Mouse (Mus musculus) layer of hippocampus, adult 6 months (tissue): ENCODE data around the gene Zbtb41. TPM values are rescaled to one million over a fixed set of nuclear protein-coding genes. Genes with fewer than 3 reads are reported as not detected.

Experiments used
- long read RNA-seq, 2 experiments: library from polyadenylated mRNA; unstranded; transcript quantifications; one replicate each; pipeline ENCODE4 v2.0.0; 2019 to 2020
- polyA plus RNA-seq: library from polyadenylated mRNA; unstranded; fragments of <200 nt; fragmentation: Nextera tagmentation; gene quantifications from 2 replicates; pipeline ENCODE4 v1.2.3, GENCODE M21; 2021

Zbtb41 gene
- 9.8 and 10.2 TPM in 2 replicates for polyA plus RNA-seq
- long read RNA-seq, experiment 1, partial matches to known transcripts: 2 of 5 reads
- long read RNA-seq, experiment 1, other reads (novel, unspliced or antisense): 3 of 5 reads
- long read RNA-seq, experiment 2, full-length matches to known transcripts: 1 of 25 reads
- long read RNA-seq, experiment 2, partial matches to known transcripts: 3 of 25 reads
- long read RNA-seq, experiment 2, other reads (novel, unspliced or antisense): 21 of 25 reads

DNA sequence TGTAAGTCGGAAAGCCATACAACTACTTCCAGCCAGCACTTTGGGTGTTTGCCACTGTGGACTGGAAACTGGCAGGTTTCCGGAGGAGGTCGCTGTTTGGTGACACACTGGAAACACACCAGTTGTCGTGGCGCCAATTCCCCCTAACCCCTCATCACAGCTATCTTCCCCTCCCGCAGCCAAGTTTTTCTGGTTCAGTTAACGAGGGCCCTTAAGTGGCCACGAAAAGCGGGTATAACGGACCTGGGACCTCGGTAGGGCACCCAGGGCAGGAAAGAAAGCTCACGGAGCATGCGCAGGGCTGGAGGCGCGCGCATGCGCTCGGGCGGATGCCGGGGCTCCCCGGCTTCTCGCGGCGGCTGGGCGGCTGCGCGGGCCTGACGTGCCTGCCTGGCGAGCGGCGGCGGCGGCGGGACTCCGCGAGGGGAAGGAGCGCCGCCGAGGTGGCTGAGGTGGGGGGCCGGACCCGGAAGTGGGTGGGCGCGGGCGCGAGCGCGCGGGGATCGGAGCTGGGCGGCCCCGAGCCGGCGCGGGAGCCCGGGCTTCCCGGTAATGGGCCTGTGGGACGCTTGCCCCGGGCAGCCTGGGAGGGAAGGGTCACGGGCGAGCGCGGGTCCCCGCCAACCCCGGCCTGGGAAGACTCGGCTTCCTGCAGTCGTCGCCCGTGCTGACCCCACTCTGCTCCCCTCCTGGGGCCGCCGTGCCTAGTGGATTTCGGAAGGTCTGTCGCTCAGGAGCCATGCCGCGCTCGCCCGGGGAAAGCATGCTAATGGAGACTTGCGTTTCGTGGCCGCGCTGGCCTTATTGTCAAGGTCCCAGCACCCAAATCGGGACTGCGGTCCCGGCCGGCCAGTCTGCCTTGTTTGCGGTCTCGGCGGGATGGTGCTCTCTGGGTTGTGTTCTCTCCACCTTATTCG lies at the start of gene Zbtb41:
Zbtb41 (plus strand) TSS at position 414 of the 917 bp plus-strand sequence.

DNA sequence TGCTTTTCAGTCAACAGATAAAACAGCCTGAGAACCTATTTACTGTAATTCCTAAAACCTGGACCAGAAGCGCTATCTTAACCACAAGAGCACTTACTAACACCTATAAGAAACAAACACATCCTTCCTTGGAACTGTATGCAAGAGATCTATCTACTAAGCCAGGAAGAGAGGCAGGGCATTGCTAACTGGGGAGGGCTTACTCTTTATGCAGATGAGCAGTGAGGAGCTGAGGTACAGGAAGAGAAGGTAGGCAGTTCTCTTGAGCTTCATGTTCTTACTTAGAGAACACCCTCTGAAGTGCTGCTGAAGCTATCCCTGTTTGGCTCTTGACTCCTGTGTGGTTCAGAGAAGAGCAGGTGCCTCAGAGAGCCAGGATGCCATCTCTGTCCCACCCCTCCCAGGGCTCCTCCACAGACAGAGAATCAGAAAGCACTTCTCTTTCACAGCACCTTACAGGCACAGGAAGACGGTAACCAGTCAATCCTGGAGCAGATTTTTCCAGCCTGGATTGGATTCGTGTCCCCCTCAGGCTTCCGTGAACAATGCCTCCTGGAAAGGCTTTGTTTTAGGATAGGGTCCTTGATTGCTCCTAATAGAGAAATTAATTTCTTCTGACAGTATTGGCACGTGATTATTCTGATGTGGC lies 45.3 kb upstream of the Zbtb41 start, which contains the start of gene Crb1:
Crb1 (minus strand) TSS at position 463 of the 649 bp plus-strand sequence.

DNA sequence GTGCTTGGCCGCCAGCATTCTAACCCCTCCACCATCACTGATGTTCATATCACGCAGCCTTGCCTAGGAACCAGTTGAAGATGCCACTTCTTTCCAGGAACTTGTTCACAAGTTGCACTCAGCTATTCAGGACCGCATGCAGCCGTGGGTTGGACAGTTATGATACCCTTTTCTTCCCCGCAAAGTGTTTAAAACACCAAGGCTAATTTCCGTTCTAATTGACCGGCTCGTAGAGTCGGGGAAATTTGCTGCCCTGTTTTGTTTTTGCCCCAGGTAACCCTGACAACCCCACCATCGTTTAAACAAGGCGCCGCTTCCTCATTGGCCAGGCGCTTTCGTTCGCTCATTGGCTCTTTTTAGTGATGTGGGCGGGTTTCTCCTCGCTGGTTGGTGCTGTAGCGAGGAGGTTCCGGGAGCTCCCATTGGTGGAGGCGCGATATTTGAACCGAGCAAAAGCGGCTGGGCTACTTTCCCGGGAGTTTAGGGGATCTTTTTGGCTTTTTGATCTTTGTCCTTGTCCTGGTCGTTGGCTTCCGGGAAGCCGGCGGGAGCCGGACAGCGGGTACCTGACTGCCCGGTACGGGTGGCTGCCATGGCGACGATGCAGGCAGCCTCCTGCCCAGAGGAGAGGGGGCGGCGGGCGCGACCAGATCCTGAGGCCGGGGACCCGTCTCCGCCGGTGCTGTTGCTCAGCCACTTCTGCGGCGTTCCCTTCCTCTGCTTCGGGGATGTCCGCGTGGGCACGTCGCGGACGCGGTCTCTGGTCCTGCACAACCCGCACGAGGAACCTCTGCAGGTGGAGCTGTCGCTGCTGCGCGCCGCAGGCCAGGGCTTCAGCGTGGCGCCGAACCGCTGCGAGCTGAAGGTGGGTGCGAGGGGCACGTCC lies 32.5 kb downstream of the Zbtb41 start, which contains the start of gene Aspm:
Aspm (plus strand) TSS at position 433 of the 886 bp plus-strand sequence.

DNA sequence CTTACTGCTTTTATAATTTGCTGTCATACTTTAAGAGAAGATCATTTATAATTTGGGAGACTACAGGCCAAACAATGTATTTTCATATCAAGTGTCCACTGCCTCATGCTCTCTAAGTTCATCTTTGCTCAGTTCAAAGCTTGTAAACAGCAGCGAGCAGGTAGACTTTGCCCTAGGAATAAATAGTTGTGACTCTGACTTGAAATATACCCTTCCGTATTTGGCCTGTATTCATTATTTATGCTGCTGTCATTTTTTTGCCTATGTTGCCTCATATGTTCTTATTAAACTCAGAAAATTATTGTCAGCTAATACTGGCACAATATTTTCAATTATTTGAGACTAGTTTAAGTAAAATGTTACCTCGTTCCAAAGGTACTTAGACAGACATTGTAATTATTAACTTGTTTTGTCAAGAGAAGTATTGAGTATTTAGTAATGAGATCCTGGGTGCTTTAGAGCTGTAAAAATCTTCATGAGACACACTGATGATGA lies 79.2 kb downstream of the Zbtb41 start, which contains the start of gene F13b:
F13b (plus strand) TSS at position 445 of the 495 bp plus-strand sequence.

Other genes with a start within 250 kb of the Zbtb41 start
- gene Crb1, start 45.2 kb upstream of the Zbtb41 start, polyA plus RNA-seq: 0.38 and 0.53 TPM in 2 replicates
- 0.05 and 0.08 TPM in 2 replicates for gene Aspm, start 32.5 kb downstream of the Zbtb41 start, polyA plus RNA-seq
- not detected in 2 replicates for gene F13b, start 79.4 kb downstream of the Zbtb41 start, polyA plus RNA-seq
- not detected in 2 replicates for gene Cfhr1, start 138.0 kb downstream of the Zbtb41 start, polyA plus RNA-seq